Mouse (Mus musculus) kidney, embryonic 15.5 days (tissue): Measurements from ENCODE around the gene Mtcl1. TPM values are rescaled to one million over a fixed set of nuclear protein-coding genes. Genes with fewer than 3 reads are reported as not detected.

Source experiments
- ATAC-seq: fragments of 200-750 bp; cut with Nextera tagmentation; replicated peaks from 2 replicates; pipeline ENCODE4 v1.8.0; 2017; ENCODE audit warnings: moderate TSS enrichment; ENCODE audit not compliant: low FRiP score
- H3K27ac ChIP-seq: fragments of 300-500 bp; sonication (generic); 2 replicates; pipeline ENCODE4 v1.5.1; 2015; ENCODE audit warnings: mild to moderate bottlenecking, inconsistent platforms
- H3K27me3 ChIP-seq: fragments of 300-500 bp; sonication (generic); 2 replicates; pipeline ENCODE4 v1.6.1; 2015; ENCODE audit warnings: inconsistent platforms
- H3K36me3 ChIP-seq: fragments of 300-500 bp; sonication (generic); 2 replicates; pipeline ENCODE4 v1.6.1; 2015; ENCODE audit warnings: inconsistent platforms
- H3K4me1 ChIP-seq: fragments of 300-500 bp; sonication (generic); 2 replicates; pipeline ENCODE4 v1.6.1; 2015; ENCODE audit warnings: inconsistent platforms
- H3K4me2 ChIP-seq: fragments of 300-500 bp; sonication (generic); 2 replicates; pipeline ENCODE4 v1.6.1; 2015; ENCODE audit warnings: moderate library complexity, mild to moderate bottlenecking, inconsistent platforms
- H3K4me3 ChIP-seq: fragments of 300-500 bp; sonication (generic); replicated peaks from 2 replicates; pipeline ENCODE4 v1.5.1; 2015; ENCODE audit warnings: mild to moderate bottlenecking, inconsistent platforms
- H3K9ac ChIP-seq: fragments of 300-500 bp; sonication (generic); 2 replicates; pipeline ENCODE4 v1.6.1; 2015; ENCODE audit warnings: mild to moderate bottlenecking, inconsistent platforms
- H3K9me3 ChIP-seq: fragments of 300-500 bp; sonication (generic); replicated peaks from 2 replicates; pipeline ENCODE4 v1.6.1; 2016; ENCODE audit warnings: inconsistent platforms
- WGBS: fragments of 180-500 bp; shearing (Covaris S2); methylation state at CpG from one replicate; pipeline ENCODE4 v1.1.7; 2015; ENCODE audit warnings: mixed read lengths; 5-methylcytosine and 5-hydroxymethylcytosine counted together
- polyA plus RNA-seq: library from polyadenylated mRNA; unstranded; fragments of >200 nt; fragmentation: Nextera tagmentation; extraction: Ambion mirVana; gene quantifications from 2 replicates; pipeline ENCODE4 v1.2.1, GENCODE M21; 2015

Gene Mtcl1
- polyA plus RNA-seq, 1 experiment from 2014 or later, result 6.4 TPM

DNA sequence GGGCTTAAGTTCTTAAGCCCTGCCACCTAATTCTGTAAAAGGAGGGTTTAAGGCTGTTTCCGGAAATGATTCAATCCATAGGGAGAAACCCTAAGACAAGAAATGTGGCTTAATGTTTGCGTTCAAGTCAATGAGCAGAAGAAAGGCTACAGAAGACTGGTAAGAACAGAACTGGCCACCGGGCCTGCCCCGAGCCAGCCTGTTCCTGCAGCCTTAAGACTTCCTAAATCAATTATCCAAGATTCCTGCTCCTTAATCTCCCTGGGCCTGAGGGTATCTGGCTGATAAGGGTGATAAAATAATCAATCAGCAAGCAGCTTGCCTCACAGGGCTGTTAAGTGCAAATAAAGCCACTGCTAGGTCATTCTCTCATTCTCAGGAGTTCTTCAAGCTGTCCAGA lies 31.8 kb downstream of the Mtcl1 start:
- peaks cover 5% of the 10 kb centered on the region; the same call in 1 of the 2 replicates for H3K27me3 ChIP-seq
- ATAC-seq, result no peak
- H3K36me3 ChIP-seq, result no peaks in the 10 kb centered on the region
- no peak overlapping the region for H3K9ac ChIP-seq
- H3K4me1 ChIP-seq, result peaks cover 43% of the 10 kb centered on the region
- no peak overlapping the region for H3K4me3 ChIP-seq
- peak overlapping the region; percentile 63; the same call in 1 of the 2 replicates for H3K27ac ChIP-seq
- WGBS, result 22% methylated on average over 4 of the region's 4 CpGs
- H3K4me2 ChIP-seq, result peak overlapping the region; percentile 58; the same call in 1 of the 2 replicates
- no peaks in the 10 kb centered on the region for H3K9me3 ChIP-seq

DNA sequence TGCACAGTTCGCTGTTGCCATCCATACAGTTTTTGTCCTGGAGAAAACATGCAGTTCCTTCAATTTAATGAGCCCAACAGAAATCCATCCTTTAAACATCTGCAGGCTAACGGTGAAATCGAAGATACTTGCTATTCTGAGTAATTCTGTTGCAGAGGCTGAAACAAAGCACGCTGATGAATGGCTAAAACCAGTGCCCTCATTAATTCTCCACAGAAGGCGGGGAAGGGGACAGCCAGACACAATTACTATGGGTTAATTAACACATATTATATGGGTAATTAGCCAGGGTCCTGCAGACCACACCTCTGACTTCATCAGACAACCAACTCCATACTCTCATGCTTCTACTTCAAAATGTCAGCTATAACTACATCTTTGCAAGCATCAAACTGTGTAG lies 32.2 kb downstream of the Mtcl1 start:
- no peak for ATAC-seq
- peak overlapping the region; percentile 24 for H3K4me3 ChIP-seq
- 14% methylated on average over 5 of the region's 5 CpGs for WGBS

DNA sequence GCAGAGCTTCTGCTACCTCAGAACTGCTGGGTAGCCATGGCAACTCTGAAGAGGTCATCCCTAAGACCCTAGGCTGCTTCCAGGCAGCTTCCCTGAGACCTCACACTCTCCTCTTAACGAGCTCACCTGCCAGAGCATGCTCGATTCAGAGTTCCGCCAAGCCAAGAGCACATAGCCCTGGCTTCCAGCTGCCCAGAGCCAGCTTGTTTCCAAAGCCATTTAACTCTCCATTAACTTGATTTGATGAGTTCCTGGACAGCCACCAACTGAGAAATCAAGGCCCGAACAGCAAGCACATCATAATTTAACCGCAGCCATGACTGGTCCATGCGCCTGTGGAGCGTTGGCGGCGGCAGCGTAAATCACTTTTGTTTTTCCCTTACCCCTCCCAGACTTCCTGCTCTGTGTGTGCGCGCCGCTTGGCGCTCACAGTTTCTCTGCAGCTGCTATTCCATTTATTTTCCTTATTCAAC lies 32.7 kb downstream of the Mtcl1 start:
- no peaks in the 10 kb centered on the region for H3K36me3 ChIP-seq
- no peak overlapping the region for H3K9ac ChIP-seq
- H3K27ac ChIP-seq, result peak overlapping the region; percentile 63
- peak overlapping the region; percentile 58 for H3K4me2 ChIP-seq
- H3K9me3 ChIP-seq, result no peaks in the 10 kb centered on the region
- peak overlapping the region; percentile 24 for H3K4me3 ChIP-seq
- peaks cover 5% of the 10 kb centered on the region; the same call in 1 of the 2 replicates for H3K27me3 ChIP-seq
- ATAC-seq, result peak; percentile 61
- H3K4me1 ChIP-seq, result peaks cover 52% of the 10 kb centered on the region
- WGBS, result 2% methylated on average over 14 of the region's 14 CpGs

More for the DNA sequence above, 32.2 kb downstream of the Mtcl1 start:
- Histone ChIP-seq H3K36me3 (no peaks in the 10 kb centered on the region), H3K4me1 (peaks cover 47% of the 10 kb centered on the region), H3K27ac (peak overlapping the region; percentile 63), H3K9ac (no peak overlapping the region), H3K27me3 (peaks cover 5% of the 10 kb centered on the region; the same call in 1 of the 2 replicates), H3K9me3 (no peaks in the 10 kb centered on the region), H3K4me2 (peak overlapping the region; percentile 58)

DNA sequence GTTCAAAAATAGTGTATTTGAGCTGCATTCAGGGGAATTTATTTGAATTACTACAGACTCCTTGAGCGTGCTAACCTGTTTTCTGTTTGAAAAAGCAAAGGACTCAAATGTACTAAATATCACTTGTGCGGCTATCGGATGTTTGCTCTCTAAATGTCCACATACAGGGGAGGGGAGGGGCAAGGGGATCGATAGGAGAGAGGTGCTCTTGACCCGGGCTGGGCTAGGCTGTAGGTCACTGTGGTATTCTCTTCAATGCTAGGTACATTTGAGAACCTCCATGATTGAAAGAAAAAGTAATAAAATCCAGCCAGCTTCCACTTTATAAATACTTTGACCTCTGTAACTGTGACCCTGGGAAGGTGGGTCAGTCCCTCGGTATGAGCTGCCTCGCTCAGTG lies 33.1 kb downstream of the Mtcl1 start:
- Histone ChIP-seq H3K9ac (no peak overlapping the region), H3K27me3 (peaks cover 5% of the 10 kb centered on the region; the same call in 1 of the 2 replicates), H3K36me3 (no peaks in the 10 kb centered on the region), H3K4me3 (peak overlapping the region; percentile 24), H3K4me2 (peak overlapping the region; percentile 58), H3K4me1 (peaks cover 54% of the 10 kb centered on the region), H3K27ac (peak overlapping the region; percentile 63; the same call in 1 of the 2 replicates), H3K9me3 (no peaks in the 10 kb centered on the region)
- WGBS, result 22% methylated on average over 7 of the region's 7 CpGs
- no peak for ATAC-seq

DNA sequence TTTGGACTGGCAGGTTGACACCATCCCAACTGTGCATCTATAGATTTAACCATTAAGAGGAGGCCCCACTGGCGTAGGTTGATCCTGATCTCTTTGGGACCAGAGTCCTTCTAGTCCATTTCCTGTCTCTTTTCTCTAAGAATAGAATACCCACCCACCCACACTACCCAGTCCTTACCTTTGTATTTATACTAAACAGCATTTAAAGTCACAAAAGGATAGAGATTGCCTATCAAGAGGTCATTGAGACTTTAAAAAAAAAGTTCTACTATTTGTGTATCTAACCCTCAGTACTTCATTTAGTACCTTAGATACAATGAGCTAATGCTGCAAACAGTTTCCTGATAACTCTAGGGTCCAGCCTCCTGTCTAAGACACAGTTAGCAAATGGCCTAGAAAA lies 35.2 kb downstream of the Mtcl1 start:
- Histone ChIP-seq H3K36me3 (no peaks in the 10 kb centered on the region), H3K4me1 (peaks cover 57% of the 10 kb centered on the region), H3K4me2 (no peak overlapping the region), H3K9ac (no peak overlapping the region), H3K4me3 (no peak overlapping the region), H3K27me3 (peaks cover 5% of the 10 kb centered on the region; the same call in 1 of the 2 replicates), H3K27ac (no peak overlapping the region), H3K9me3 (no peaks in the 10 kb centered on the region)
- 88% methylated on average over 1 of the region's 1 CpGs for WGBS
- no peak for ATAC-seq

DNA sequence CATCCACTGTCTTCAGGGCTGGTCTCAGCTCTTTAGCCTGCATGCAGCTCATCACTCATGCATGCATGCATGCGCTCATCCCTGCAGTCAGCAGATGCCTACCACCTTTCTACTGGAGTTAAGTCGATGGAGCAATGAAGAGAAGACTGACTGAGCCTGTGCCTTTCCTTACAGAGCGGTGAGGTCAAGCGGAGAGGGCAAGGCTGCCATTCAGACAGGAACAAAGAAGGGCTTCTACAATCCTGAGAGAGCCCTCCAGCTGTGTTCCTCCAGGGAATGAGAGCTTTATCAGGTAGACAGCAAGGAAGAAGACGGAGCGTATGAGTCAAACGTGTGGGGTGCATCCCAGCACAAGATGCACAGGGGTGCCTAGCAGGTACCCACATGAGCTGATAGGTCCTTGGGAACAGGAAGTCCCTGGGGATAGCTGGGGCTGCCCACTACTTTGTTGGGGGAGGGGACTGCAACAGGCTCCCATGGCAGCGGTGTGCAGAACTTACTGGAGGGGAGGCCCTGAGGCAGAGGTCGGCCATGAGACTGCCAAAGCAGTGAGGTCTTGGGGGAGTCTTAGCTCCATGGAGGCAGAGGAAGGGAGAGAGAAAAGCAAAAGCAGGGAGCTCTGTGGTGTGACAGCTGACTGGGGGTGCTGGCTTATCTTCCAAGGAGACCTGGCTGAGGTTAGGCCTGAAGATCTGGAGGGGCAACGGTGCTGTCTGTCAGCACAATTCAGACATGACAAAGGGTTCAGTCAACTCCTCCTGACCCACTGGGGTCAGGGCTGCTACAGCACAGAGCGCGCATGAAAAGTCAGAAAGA lies 37.2 kb downstream of the Mtcl1 start:
- H3K27me3 ChIP-seq, result no peaks in the 10 kb centered on the region
- H3K27ac ChIP-seq, result peak overlapping the region; percentile 77
- no peak overlapping the region for H3K4me2 ChIP-seq
- no peak overlapping the region for H3K9ac ChIP-seq
- peaks cover 45% of the 10 kb centered on the region for H3K4me1 ChIP-seq
- ATAC-seq, result peak; percentile 55
- H3K36me3 ChIP-seq, result no peaks in the 10 kb centered on the region
- WGBS, result 39% methylated on average over 12 of the region's 12 CpGs
- H3K4me3 ChIP-seq, result no peak overlapping the region
- no peaks in the 10 kb centered on the region for H3K9me3 ChIP-seq

DNA sequence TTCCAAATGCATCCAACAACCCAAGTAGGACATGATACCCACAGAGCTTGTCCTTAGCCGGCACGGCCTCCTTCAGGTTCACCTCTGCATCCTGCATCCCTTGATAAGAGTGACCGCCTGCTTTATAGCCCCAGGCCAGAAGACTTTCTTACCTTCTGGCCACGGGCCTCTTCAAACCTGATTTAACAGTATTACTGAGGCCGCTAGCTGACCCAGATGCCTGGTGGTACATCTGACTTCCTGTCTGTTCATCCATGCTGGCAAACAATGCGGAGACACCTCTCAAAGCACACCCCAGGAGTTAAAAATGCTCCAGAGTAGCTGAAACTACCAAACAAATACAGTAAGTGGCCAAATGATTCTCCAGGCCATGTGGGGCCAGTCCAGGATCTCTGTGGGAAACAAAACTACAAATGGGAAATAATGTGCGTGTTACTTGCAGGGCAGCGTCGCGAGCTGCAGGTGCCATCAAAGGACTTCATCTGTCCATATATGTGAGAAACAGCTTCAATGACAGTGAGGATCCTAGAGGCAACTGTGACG lies 38.6 kb downstream of the Mtcl1 start:
- no peak overlapping the region for H3K9ac ChIP-seq
- no peaks in the 10 kb centered on the region for H3K36me3 ChIP-seq
- H3K9me3 ChIP-seq, result no peaks in the 10 kb centered on the region
- 92% methylated on average over 11 of the region's 11 CpGs for WGBS
- no peak overlapping the region for H3K27ac ChIP-seq
- H3K4me1 ChIP-seq, result peaks cover 41% of the 10 kb centered on the region
- H3K4me2 ChIP-seq, result no peak overlapping the region
- no peaks in the 10 kb centered on the region for H3K27me3 ChIP-seq
- no peak overlapping the region for H3K4me3 ChIP-seq
- ATAC-seq, result no peak

DNA sequence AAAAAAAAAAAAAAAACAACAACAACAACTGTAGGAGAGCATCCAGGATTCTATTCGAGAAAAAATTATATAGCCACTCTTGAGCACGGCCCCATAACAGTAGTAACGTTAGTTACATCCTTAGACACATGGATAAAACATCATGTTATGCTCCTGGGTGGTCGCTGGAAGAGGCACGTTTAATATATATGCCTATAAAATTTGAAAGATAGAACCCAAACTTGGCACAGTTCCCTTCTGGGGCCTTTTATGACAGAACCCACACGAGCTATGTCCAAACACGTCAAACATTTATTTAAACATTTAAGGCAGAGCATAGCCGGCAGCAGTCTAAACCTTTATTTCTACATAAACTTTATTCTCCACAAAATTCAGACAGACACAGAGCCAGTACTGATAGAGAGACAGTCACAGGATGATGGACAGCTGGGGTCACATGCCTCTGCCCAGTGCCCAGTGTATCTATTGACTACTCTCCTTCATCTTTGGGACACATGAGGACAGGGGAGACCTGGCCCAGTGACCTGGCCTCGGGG lies 40.4 kb downstream of the Mtcl1 start:
- H3K36me3 ChIP-seq, result no peaks in the 10 kb centered on the region
- no peaks in the 10 kb centered on the region for H3K9me3 ChIP-seq
- H3K4me1 ChIP-seq, result peaks cover 54% of the 10 kb centered on the region
- H3K4me2 ChIP-seq, result no peak overlapping the region
- no peak for ATAC-seq
- no peak overlapping the region for H3K9ac ChIP-seq
- 0 out of 2 replicates have a peak, but pooled peaks cover 2% of the 10 kb centered on the region for H3K27me3 ChIP-seq
- 51% methylated on average over 9 of the region's 9 CpGs for WGBS
- H3K27ac ChIP-seq, result no peak overlapping the region
- no peak overlapping the region for H3K4me3 ChIP-seq

DNA sequence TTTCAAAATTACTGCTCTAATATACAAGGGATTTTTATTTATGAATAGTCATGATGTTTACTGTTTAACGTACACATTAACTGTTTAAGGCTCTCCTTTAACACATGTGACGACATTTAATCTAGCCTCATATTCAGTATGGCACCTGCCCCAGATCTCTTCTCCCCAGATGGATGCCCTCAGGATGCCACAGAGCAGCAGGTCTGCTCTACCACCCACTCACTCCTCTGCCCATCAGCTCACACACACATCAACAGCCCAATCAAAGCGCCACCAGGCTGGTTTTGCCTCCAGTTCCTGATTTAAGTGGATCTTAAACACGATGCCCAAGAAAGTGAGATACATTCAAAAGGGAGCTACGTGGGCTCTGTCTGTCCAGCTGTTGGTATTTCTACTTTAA lies 41.1 kb downstream of the Mtcl1 start:
- Histone ChIP-seq H3K9me3 (no peaks in the 10 kb centered on the region), H3K4me3 (no peak overlapping the region), H3K36me3 (no peaks in the 10 kb centered on the region), H3K27ac (no peak overlapping the region), H3K4me2 (no peak overlapping the region), H3K27me3 (0 out of 2 replicates have a peak, but pooled peaks cover 2% of the 10 kb centered on the region), H3K4me1 (peaks cover 54% of the 10 kb centered on the region), H3K9ac (no peak overlapping the region)
- WGBS, result 92% methylated on average over 5 of the region's 5 CpGs
- no peak for ATAC-seq

DNA sequence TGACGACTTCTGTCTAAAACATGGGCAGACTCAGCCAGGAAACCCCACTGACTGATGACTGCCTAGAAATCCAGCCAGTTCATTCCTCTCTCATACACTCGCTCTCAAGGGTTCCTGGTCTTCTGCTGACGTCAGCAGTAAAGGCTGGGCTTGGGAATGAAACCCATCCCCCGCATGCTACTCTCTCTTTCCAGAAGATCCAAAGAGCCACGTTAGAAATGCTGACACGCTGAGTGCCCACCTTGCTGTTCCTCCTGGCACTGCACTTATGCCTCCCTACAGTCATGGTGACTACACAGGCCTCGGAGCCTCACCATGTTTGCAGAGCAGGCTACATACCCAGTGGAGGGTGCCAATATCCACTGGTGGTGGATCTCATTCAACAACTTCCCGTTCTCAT lies 41.7 kb downstream of the Mtcl1 start:
- no peak overlapping the region for H3K27ac ChIP-seq
- no peaks in the 10 kb centered on the region for H3K36me3 ChIP-seq
- no peak overlapping the region for H3K4me2 ChIP-seq
- 67% methylated on average over 8 of the region's 8 CpGs for WGBS
- peaks cover 52% of the 10 kb centered on the region for H3K4me1 ChIP-seq
- ATAC-seq, result no peak
- H3K4me3 ChIP-seq, result no peak overlapping the region
- no peaks in the 10 kb centered on the region for H3K9me3 ChIP-seq
- 0 out of 2 replicates have a peak, but pooled peaks cover 2% of the 10 kb centered on the region for H3K27me3 ChIP-seq
- H3K9ac ChIP-seq, result no peak overlapping the region

DNA sequence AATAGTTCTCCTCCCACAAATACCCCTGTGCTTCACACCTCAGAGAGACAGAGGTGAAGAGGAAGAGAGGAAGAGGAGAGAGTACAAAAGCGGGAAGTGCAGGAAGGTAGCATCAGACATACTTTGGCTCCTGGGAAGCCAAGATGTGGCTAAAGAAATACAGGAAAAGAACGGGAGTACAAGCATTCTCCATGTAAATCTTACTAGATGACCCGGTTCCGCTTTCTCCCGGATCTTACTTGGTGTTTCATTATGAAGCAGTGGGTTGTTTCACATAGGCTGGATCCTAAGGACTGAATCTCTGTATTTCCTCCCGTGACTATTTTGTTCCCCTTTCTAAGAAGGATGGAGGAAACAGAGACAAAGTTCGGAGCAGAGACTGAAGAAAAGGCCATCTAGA lies 43.9 kb downstream of the Mtcl1 start:
- Histone ChIP-seq H3K4me1 (peaks cover 45% of the 10 kb centered on the region), H3K4me2 (peak overlapping the region; percentile 15; the same call in 1 of the 2 replicates), H3K9ac (no peak overlapping the region), H3K27ac (peak overlapping the region; percentile 66), H3K27me3 (0 out of 2 replicates have a peak, but pooled peaks cover 2% of the 10 kb centered on the region), H3K36me3 (no peaks in the 10 kb centered on the region), H3K9me3 (no peaks in the 10 kb centered on the region), H3K4me3 (no peak overlapping the region)
- 37% methylated on average over 7 of the region's 7 CpGs for WGBS
- ATAC-seq, result no peak
